Mouse (Mus musculus) right cerebral cortex, adult 2 months (tissue): ENCODE measurements around the gene Dhx34.
"Not testable (repeated sequence)": the region's sequence is repeated elsewhere in the genome, so short reads cannot be mapped to it uniquely, and the experiment has no call there.

Experiments
- DNase-seq, 2 experiments: peaks; one replicate each; pipeline ENCODE4 v3.0.0; 2021 to 2022; ENCODE audit warnings: low spot score in 2 of 2

Dhx34 gene

GRCm38 (mm10) chr7:16221582-16222272, at the start of gene Dhx34:
TSS of gene Dhx34 (minus strand) at chr7:16222037.
- DNase-seq, result peak; percentile 95 to 96

GRCm38 (mm10) chr7:16271139-16271538, 49.3 kb upstream of the Dhx34 start:
- no peak for DNase-seq

- not testable (repeated sequence) for DNase-seq
Observed at GRCm38 (mm10) chr7:16266593-16266992, 44.8 kb upstream of the Dhx34 start.

GRCm38 (mm10) chr7:16265856-16266255, 44.0 kb upstream of the Dhx34 start:
- DNase-seq, result no peak

GRCm38 (mm10) chr7:16263843-16264242, 42.0 kb upstream of the Dhx34 start:
- no peak for DNase-seq

- DNase-seq, result peak; percentile 86 to 90
Observed at GRCm38 (mm10) chr7:16263015-16263787, 41.4 kb upstream of the Dhx34 start.

- DNase-seq, result no peak
Observed at GRCm38 (mm10) chr7:16261097-16261496, 39.3 kb upstream of the Dhx34 start.

- no peak for DNase-seq
Observed at GRCm38 (mm10) chr7:16259110-16259590, 37.3 kb upstream of the Dhx34 start, which contains the start of gene C5ar1. TSS of gene C5ar1 (minus strand) at chr7:16259540.

- DNase-seq, result no peak
Observed at GRCm38 (mm10) chr7:16257830-16258229, 36.0 kb upstream of the Dhx34 start.

GRCm38 (mm10) chr7:16255963-16256362, 34.1 kb upstream of the Dhx34 start:
- DNase-seq, result not testable (repeated sequence)

GRCm38 (mm10) chr7:16254195-16254594, 32.4 kb upstream of the Dhx34 start:
- DNase-seq, result no peak

- no peak for DNase-seq
Observed at GRCm38 (mm10) chr7:16250687-16251086, 28.9 kb upstream of the Dhx34 start.

GRCm38 (mm10) chr7:16245958-16246357, 24.1 kb upstream of the Dhx34 start:
- DNase-seq, result no peak

GRCm38 (mm10) chr7:16244067-16244466, 22.2 kb upstream of the Dhx34 start, which contains the start of gene C5ar2:
TSS of gene C5ar2 (minus strand) at chr7:16244154.
- DNase-seq, result no peak

- DNase-seq, result no peak
Observed at GRCm38 (mm10) chr7:16242198-16242597, 20.4 kb upstream of the Dhx34 start.

- DNase-seq, result no peak
Observed at GRCm38 (mm10) chr7:16241787-16242186, 19.9 kb upstream of the Dhx34 start.

GRCm38 (mm10) chr7:16240978-16241303, 19.1 kb upstream of the Dhx34 start:
- DNase-seq, result no peak

- DNase-seq, result no peak
Observed at GRCm38 (mm10) chr7:16240281-16240977, 18.6 kb upstream of the Dhx34 start.

GRCm38 (mm10) chr7:16239554-16239997, 17.7 kb upstream of the Dhx34 start:
- no peak for DNase-seq

GRCm38 (mm10) chr7:16229869-16230268, 8.0 kb upstream of the Dhx34 start:
- DNase-seq, result no peak

- DNase-seq, result no peak
Observed at GRCm38 (mm10) chr7:16213986-16214385, 7.9 kb downstream of the Dhx34 start.

- no peak for DNase-seq
Observed at GRCm38 (mm10) chr7:16213196-16213595, 8.6 kb downstream of the Dhx34 start.
